ENCODE assay signal across 8 mouse cellular contexts in genomic region chr6:84058671-84059141, GRCm38 (mm10). TPM values are rescaled to one million over a fixed set of nuclear protein-coding genes. Genes with fewer than 3 reads are reported as not detected.
A peak's percentile ranks its signal among the peaks of the same experiment; 100 is the strongest.
DNase-seq lines count a peak whose midpoint lies in the region; ATAC-seq lines count a peak whose summit lies in the region.

No protein-coding gene starts in this region.

- no peaks in the 10 kb centered on the region for H3K9me3 ChIP-seq in heart, embryonic 15.5 days (replicated peaks)
- H3K9me3 ChIP-seq in hindbrain, embryonic 11.5 days (ENCODE audit: control insufficient read depth, low read length) = no peaks in the 10 kb centered on the region

- H3K9ac ChIP-seq in heart, embryonic 15.5 days = no peak overlapping the region
- no peak overlapping the region for H3K9ac ChIP-seq in hindbrain, embryonic 11.5 days (ENCODE audit: low read depth, low read length)

- no peaks in the 10 kb centered on the region for H3K36me3 ChIP-seq in heart, embryonic 15.5 days
- H3K36me3 ChIP-seq in hindbrain, embryonic 11.5 days (ENCODE audit: control insufficient read depth, insufficient read depth, low read length) = no peaks in the 10 kb centered on the region

- peak overlapping the region; percentile 79 for H3K27ac ChIP-seq in heart, embryonic 15.5 days
- no peak overlapping the region for H3K27ac ChIP-seq in hindbrain, embryonic 11.5 days (ENCODE audit: low read depth, low read length)

- H3K4me3 ChIP-seq in heart, embryonic 15.5 days = no peak overlapping the region
- H3K4me3 ChIP-seq in hindbrain, embryonic 11.5 days (ENCODE audit: low read depth, low read length) = no peak overlapping the region

- H3K27me3 ChIP-seq in heart, embryonic 15.5 days = no peaks in the 10 kb centered on the region
- no peaks in the 10 kb centered on the region for H3K27me3 ChIP-seq in hindbrain, embryonic 11.5 days (ENCODE audit: control insufficient read depth, insufficient read depth, low read length)

- peaks cover 25% of the 10 kb centered on the region for H3K4me1 ChIP-seq in heart, embryonic 15.5 days (replicated peaks)
- H3K4me1 ChIP-seq in hindbrain, embryonic 11.5 days (replicated peaks; ENCODE audit: control insufficient read depth, insufficient read depth, low read length) = no peaks in the 10 kb centered on the region

- DNase-seq in 3134 (ENCODE audit: extremely low read depth, insufficient read length, low spot score) = peak; percentile 30
- peak; percentile 82 for DNase-seq in adrenal gland, adult 8-10 months
- DNase-seq in liver = peak; percentile 28
- DNase-seq in urinary bladder, adult 18-20 months (ENCODE audit: low spot score in 2 of 2) = no peak
- no peak for DNase-seq in frontal cortex, adult 2 months (ENCODE audit: extremely low spot score in 1 of 2, low spot score in 1 of 2)
- no peak for DNase-seq in hindbrain, embryonic 11.5 days (ENCODE audit: low spot score)

- 27% methylated on average over 5 of the region's 5 CpGs for WGBS in heart, embryonic 15.5 days
- WGBS in hindbrain, embryonic 11.5 days = 72% methylated on average over 5 of the region's 5 CpGs

- ATAC-seq in heart, embryonic 15.5 days (replicated peaks; ENCODE audit: insufficient number of reproducible peaks, insufficient read depth, low FRiP score, low read depth) = peak; percentile 69
- no peak for ATAC-seq in hindbrain, embryonic 11.5 days (ENCODE audit: low FRiP score)
- ATAC-seq in CD4-positive, CD25-positive, alpha-beta regulatory T cell, adult 4 months = no peak

- peak overlapping the region; percentile 37 for H3K4me2 ChIP-seq in heart, embryonic 15.5 days
- no peak overlapping the region for H3K4me2 ChIP-seq in hindbrain, embryonic 11.5 days (replicated peaks; ENCODE audit: low read depth, low read length)

RNA-seq across cellular contexts. Expression of gene Dysf, which starts 50.3 kb away (rescaled TPM):
- total RNA-seq in adrenal gland, adult 8-10 months (2022) = 10 to 100 TPM; 46.1 to 59.1 (median 51.7) TPM
- 12.4 and 14.4 TPM in 2 replicates for polyA plus RNA-seq in heart, embryonic 15.5 days (2015; fragmentation: Nextera tagmentation; extraction: Ambion mirVana)
- 4.5 and 6.6 TPM in 2 replicates for polyA plus RNA-seq in frontal cortex, adult 2 months (2012; rRNA removed)
- 4.9 and 5.6 TPM in 2 replicates for polyA plus RNA-seq in hindbrain, embryonic 11.5 days (2014; fragmentation: Nextera tagmentation; extraction: Ambion mirVana)
- polyA plus RNA-seq in CD4-positive, CD25-positive, alpha-beta regulatory T cell, adult 4 months (2017; shearing (Covaris generic)) = not detected

Comparison
In these comparisons a context has a peak if more than half of its experiments do, and no peak if none do; other contexts are left out.
1. DNase-seq: peak in 3134 (single experiment), adrenal gland, adult 8-10 months (single experiment) and liver (single experiment); none in urinary bladder, adult 18-20 months (0 of 2), frontal cortex, adult 2 months (0 of 2) and hindbrain, embryonic 11.5 days (single experiment).